Mouse (Mus musculus) naive thymus-derived CD4-positive, alpha-beta T cell, adult 2 months (primary cell): ENCODE data around the gene Scyl1.

Source experiments
- DNase-seq: peaks from one replicate; pipeline ENCODE4 v3.0.0-alpha.2; 2011; ENCODE audit warnings: low read depth

The Scyl1 gene

GRCm38 (mm10) chr19:5787920-5788319 is 16.7 kb upstream of the Scyl1 start:
- no peak for DNase-seq

- DNase-seq, result peak; percentile 94
Observed at GRCm38 (mm10) chr19:5787128-5787635, 16.0 kb upstream of the Scyl1 start.

- peak; percentile 95 for DNase-seq
Observed at GRCm38 (mm10) chr19:5786441-5787114, 15.4 kb upstream of the Scyl1 start.

GRCm38 (mm10) chr19:5784958-5785577 is 13.8 kb upstream of the Scyl1 start:
- DNase-seq, result no peak

GRCm38 (mm10) chr19:5782121-5782520 is 10.9 kb upstream of the Scyl1 start:
- no peak for DNase-seq

- no peak for DNase-seq
Observed at GRCm38 (mm10) chr19:5781532-5781931, 10.3 kb upstream of the Scyl1 start.

- no peak for DNase-seq
Observed at GRCm38 (mm10) chr19:5780203-5780602, 9.0 kb upstream of the Scyl1 start.

GRCm38 (mm10) chr19:5778312-5778711 is 7.1 kb upstream of the Scyl1 start:
- no peak for DNase-seq

GRCm38 (mm10) chr19:5777387-5778032 is 6.3 kb upstream of the Scyl1 start:
- no peak for DNase-seq

GRCm38 (mm10) chr19:5770311-5770710 is 908 bp downstream of the Scyl1 start:
- no peak for DNase-seq

GRCm38 (mm10) chr19:5767271-5767670 is 3.9 kb downstream of the Scyl1 start:
- no peak for DNase-seq

- no peak for DNase-seq
Observed at GRCm38 (mm10) chr19:5763163-5763562, 8.1 kb downstream of the Scyl1 start.

- no peak for DNase-seq
Observed at GRCm38 (mm10) chr19:5758878-5759403, 12.3 kb downstream of the Scyl1 start.

GRCm38 (mm10) chr19:5756991-5757636 is 14.1 kb downstream of the Scyl1 start:
- no peak for DNase-seq

- no peak for DNase-seq
Observed at GRCm38 (mm10) chr19:5756321-5756985, 14.8 kb downstream of the Scyl1 start.

- DNase-seq, result peak; percentile 65
Observed at GRCm38 (mm10) chr19:5751742-5752141, 19.5 kb downstream of the Scyl1 start.

GRCm38 (mm10) chr19:5750951-5751350 is 20.3 kb downstream of the Scyl1 start:
- DNase-seq, result no peak

- DNase-seq, result no peak
Observed at GRCm38 (mm10) chr19:5749476-5749875, 21.7 kb downstream of the Scyl1 start.

- DNase-seq, result no peak
Observed at GRCm38 (mm10) chr19:5746907-5747363, 24.3 kb downstream of the Scyl1 start.

GRCm38 (mm10) chr19:5745756-5746710 is 25.2 kb downstream of the Scyl1 start:
- DNase-seq, result no peak

GRCm38 (mm10) chr19:5743576-5743975 is 27.6 kb downstream of the Scyl1 start:
- DNase-seq, result no peak
